Mouse (Mus musculus): ENCODE results near the gene Lmntd1. TPM values are rescaled to one million over a fixed set of nuclear protein-coding genes. Genes with fewer than 3 reads are reported as not detected.

Lmntd1 gene
- polyA plus RNA-seq, 1 experiment from 2014 or later: 0.33 TPM

GRCm38 (mm10) chr6:145371586-145371985, 242.5 kb downstream of the Lmntd1 start:
- WGBS: 95% methylated on average over 4 of the region's 4 CpGs
- Histone ChIP-seq H3K4me1 (replicated peaks; ENCODE audit: control insufficient read depth, insufficient read depth, low read length) (no peaks in the 10 kb centered on the region), H3K27me3 (ENCODE audit: control insufficient read depth, insufficient read depth, low read length) (no peaks in the 10 kb centered on the region), H3K4me2 (ENCODE audit: low read depth, low read length, severe bottlenecking) (no peak overlapping the region), H3K4me3 (ENCODE audit: low read depth, low read length) (no peak overlapping the region), H3K9me3 (ENCODE audit: control insufficient read depth, low read length) (no peaks in the 10 kb centered on the region), H3K36me3 (ENCODE audit: control insufficient read depth, insufficient read depth, low read length) (no peaks in the 10 kb centered on the region), H3K9ac (ENCODE audit: low read length) (no peak overlapping the region), H3K27ac (ENCODE audit: low read depth, low read length) (no peak overlapping the region)
- no peak for ATAC-seq (replicated peaks; ENCODE audit: low FRiP score)
- no peak for DNase-seq (ENCODE audit: low spot score)

GRCm38 (mm10) chr6:145370302-145370701, 243.8 kb downstream of the Lmntd1 start:
- H3K4me1 ChIP-seq (replicated peaks; ENCODE audit: control insufficient read depth, insufficient read depth, low read length): no peaks in the 10 kb centered on the region
- H3K4me3 ChIP-seq (ENCODE audit: low read depth, low read length): no peak overlapping the region
- 78% methylated on average over 3 of the region's 3 CpGs for WGBS
- H3K9ac ChIP-seq (ENCODE audit: low read length): no peak overlapping the region
- H3K36me3 ChIP-seq (ENCODE audit: control insufficient read depth, insufficient read depth, low read length): no peaks in the 10 kb centered on the region
- no peak overlapping the region for H3K27ac ChIP-seq (ENCODE audit: low read depth, low read length)
- H3K4me2 ChIP-seq (ENCODE audit: low read depth, low read length, severe bottlenecking): no peak overlapping the region
- no peak for DNase-seq (ENCODE audit: low spot score)
- H3K9me3 ChIP-seq (ENCODE audit: control insufficient read depth, low read length): no peaks in the 10 kb centered on the region
- no peak for ATAC-seq (replicated peaks; ENCODE audit: low FRiP score)
- H3K27me3 ChIP-seq (ENCODE audit: control insufficient read depth, insufficient read depth, low read length): no peaks in the 10 kb centered on the region

GRCm38 (mm10) chr6:145369290-145369689, 244.8 kb downstream of the Lmntd1 start:
- no peaks in the 10 kb centered on the region for H3K27me3 ChIP-seq (ENCODE audit: control insufficient read depth, insufficient read depth, low read length)
- no peaks in the 10 kb centered on the region for H3K9me3 ChIP-seq (ENCODE audit: control insufficient read depth, low read length)
- H3K27ac ChIP-seq (ENCODE audit: low read depth, low read length): no peak overlapping the region
- no peaks in the 10 kb centered on the region for H3K36me3 ChIP-seq (ENCODE audit: control insufficient read depth, insufficient read depth, low read length)
- 78% methylated on average over 4 of the region's 4 CpGs for WGBS
- no peak overlapping the region for H3K4me2 ChIP-seq (ENCODE audit: low read depth, low read length, severe bottlenecking)
- no peak overlapping the region for H3K4me3 ChIP-seq (ENCODE audit: low read depth, low read length)
- ATAC-seq (replicated peaks; ENCODE audit: low FRiP score) (no peak), DNase-seq (ENCODE audit: low spot score) (no peak)
- no peaks in the 10 kb centered on the region for H3K4me1 ChIP-seq (replicated peaks; ENCODE audit: control insufficient read depth, insufficient read depth, low read length)
- H3K9ac ChIP-seq (ENCODE audit: low read length): no peak overlapping the region

DNA sequence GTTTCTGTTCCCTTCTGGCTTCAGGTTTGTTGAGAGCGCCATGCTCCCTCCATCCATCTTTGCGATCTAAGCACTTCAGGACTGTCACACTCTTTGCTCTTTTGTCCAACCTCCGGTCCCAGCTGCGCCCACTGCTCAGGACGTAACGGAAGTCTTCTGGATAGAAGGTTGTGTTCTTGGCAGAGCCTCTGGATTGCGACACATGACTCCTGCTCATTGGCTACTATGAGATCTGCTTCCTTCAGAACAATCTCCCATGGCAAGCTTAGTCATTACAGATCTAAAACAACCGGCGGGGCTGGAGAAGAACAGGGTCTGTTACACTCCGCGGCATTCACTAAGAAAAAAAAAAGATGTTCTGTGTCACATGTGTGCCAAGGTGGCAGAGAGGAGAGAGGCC, 247.6 kb downstream of the Lmntd1 start:
- no peaks in the 10 kb centered on the region for H3K36me3 ChIP-seq (ENCODE audit: control insufficient read depth, insufficient read depth, low read length)
- DNase-seq (ENCODE audit: low spot score): no peak
- H3K4me2 ChIP-seq (ENCODE audit: low read depth, low read length, severe bottlenecking): no peak overlapping the region
- no peak overlapping the region for H3K9ac ChIP-seq (ENCODE audit: low read length)
- no peaks in the 10 kb centered on the region for H3K4me1 ChIP-seq (replicated peaks; ENCODE audit: control insufficient read depth, insufficient read depth, low read length)
- H3K27me3 ChIP-seq (ENCODE audit: control insufficient read depth, insufficient read depth, low read length): no peaks in the 10 kb centered on the region
- no peak for ATAC-seq (replicated peaks; ENCODE audit: low FRiP score)
- 94% methylated on average over 11 of the region's 11 CpGs for WGBS
- H3K4me3 ChIP-seq (ENCODE audit: low read depth, low read length): no peak overlapping the region
- no peak overlapping the region for H3K27ac ChIP-seq (ENCODE audit: low read depth, low read length)
- no peaks in the 10 kb centered on the region for H3K9me3 ChIP-seq (ENCODE audit: control insufficient read depth, low read length)

DNA sequence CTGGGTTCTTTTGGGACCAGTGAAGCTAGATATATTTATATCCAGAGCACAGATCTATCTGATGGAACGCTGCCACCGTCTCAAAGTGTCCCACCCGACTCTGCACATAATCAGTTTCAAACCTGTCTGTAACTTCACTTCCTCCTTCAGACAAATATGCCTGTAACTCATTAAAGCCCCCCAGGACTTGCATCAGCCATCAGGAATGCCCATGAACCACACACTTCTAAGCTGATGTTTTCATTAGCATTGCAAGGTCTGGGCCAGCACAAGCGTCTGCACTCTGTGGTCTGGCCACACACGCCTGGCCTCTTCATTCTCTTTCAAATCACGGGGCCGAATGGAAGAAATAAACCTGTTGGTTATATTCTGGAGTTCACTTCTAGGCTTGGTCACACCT, 250.4 kb downstream of the Lmntd1 start:
- Histone ChIP-seq H3K4me1 (replicated peaks; ENCODE audit: control insufficient read depth, insufficient read depth, low read length) (no peaks in the 10 kb centered on the region), H3K27ac (ENCODE audit: low read depth, low read length) (no peak overlapping the region), H3K36me3 (ENCODE audit: control insufficient read depth, insufficient read depth, low read length) (no peaks in the 10 kb centered on the region), H3K4me3 (ENCODE audit: low read depth, low read length) (no peak overlapping the region), H3K9me3 (ENCODE audit: control insufficient read depth, low read length) (no peaks in the 10 kb centered on the region), H3K9ac (ENCODE audit: low read length) (no peak overlapping the region), H3K4me2 (ENCODE audit: low read depth, low read length, severe bottlenecking) (no peak overlapping the region), H3K27me3 (ENCODE audit: control insufficient read depth, insufficient read depth, low read length) (no peaks in the 10 kb centered on the region)
- DNase-seq (ENCODE audit: low spot score) (no peak), ATAC-seq (replicated peaks; ENCODE audit: low FRiP score) (no peak)
- WGBS: 74% methylated on average over 7 of the region's 7 CpGs

- ATAC-seq (replicated peaks; ENCODE audit: low FRiP score) (no peak), DNase-seq (ENCODE audit: low spot score) (no peak)
- H3K36me3 ChIP-seq (ENCODE audit: control insufficient read depth, insufficient read depth, low read length): no peaks in the 10 kb centered on the region
- H3K4me3 ChIP-seq (ENCODE audit: low read depth, low read length): no peak overlapping the region
- no peak overlapping the region for H3K4me2 ChIP-seq (ENCODE audit: low read depth, low read length, severe bottlenecking)
- H3K27me3 ChIP-seq (ENCODE audit: control insufficient read depth, insufficient read depth, low read length): no peaks in the 10 kb centered on the region
- no peak overlapping the region for H3K27ac ChIP-seq (ENCODE audit: low read depth, low read length)
- H3K9me3 ChIP-seq (ENCODE audit: control insufficient read depth, low read length): no peaks in the 10 kb centered on the region
- 70% methylated on average over 12 of the region's 12 CpGs for WGBS
- no peak overlapping the region for H3K9ac ChIP-seq (ENCODE audit: low read length)
- H3K4me1 ChIP-seq (replicated peaks; ENCODE audit: control insufficient read depth, insufficient read depth, low read length): no peaks in the 10 kb centered on the region
Measured at GRCm38 (mm10) chr6:145361109-145361694, 252.9 kb downstream of the Lmntd1 start.

DNA sequence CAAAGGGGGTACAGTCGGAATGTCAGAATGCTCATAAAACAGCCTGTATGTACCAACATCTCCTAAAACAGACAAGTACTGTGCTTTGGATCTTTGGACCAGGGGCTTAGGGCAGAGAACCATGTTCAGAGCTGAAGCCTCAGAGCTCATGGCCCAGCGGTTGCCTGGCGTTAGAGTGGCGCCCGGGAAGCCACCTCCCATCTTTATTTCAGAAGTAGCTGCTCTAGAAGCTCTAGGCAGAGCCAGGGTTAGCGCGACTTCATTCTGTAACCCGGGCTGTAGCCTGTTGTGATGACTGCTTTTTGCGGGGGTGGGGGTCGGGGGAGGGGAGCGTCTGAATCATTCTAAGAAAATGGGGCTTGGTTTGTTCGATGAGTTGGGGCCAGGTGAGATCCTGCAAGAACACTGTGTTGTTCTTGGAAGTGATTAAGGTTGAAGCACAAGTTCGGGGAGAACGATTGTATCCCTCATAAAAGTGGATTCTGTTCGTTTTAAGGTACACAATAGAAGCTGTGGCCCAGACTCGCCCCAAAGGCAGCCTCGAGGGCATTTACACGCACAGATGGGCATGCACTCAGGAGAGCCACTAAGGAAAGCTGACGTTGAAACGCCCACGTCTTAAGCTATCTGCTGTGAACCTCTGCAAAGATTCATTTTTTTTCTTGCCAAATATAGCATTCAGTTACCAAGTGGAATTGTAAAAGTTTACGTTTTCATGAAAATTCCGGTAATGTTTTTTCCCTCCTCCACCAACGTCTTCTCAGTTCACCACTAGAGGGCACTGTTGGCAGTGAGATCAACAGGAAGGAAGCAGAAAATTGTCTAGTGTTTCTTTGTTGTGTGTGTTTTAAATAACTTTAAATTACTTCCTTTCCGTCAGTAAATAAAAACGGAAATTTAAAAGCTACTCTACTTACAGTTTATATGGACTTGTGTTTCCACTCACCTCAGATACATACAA, 254.4 kb downstream of the Lmntd1 start:
- H3K27ac ChIP-seq (ENCODE audit: low read depth, low read length): no peak overlapping the region

DNA sequence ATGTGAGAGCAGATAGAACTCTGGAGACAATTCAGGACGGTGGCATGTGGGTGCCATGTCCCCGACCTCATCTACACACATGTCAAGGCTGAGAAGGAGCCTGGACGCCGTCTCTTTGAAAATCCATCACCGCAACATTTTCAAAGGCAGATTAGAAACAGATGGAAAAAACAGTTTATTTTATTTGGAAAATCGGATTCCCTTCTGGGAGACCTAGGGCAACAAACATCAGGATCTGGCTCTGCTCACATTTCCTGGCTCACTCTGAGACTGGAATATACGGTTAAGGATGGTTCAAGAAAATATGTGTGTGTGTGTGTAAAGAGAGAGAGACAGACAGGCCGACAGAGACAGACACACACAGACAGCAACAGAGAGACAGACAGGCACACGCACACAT, 256.1 kb downstream of the Lmntd1 start:
- Histone ChIP-seq H3K27me3 (ENCODE audit: control insufficient read depth, insufficient read depth, low read length) (no peaks in the 10 kb centered on the region), H3K9ac (ENCODE audit: low read length) (no peak overlapping the region), H3K4me2 (ENCODE audit: low read depth, low read length, severe bottlenecking) (no peak overlapping the region), H3K36me3 (ENCODE audit: control insufficient read depth, insufficient read depth, low read length) (no peaks in the 10 kb centered on the region), H3K9me3 (ENCODE audit: control insufficient read depth, low read length) (no peaks in the 10 kb centered on the region; the same call in 1 of the 2 replicates), H3K27ac (ENCODE audit: low read depth, low read length) (no peak overlapping the region), H3K4me3 (ENCODE audit: low read depth, low read length) (no peak overlapping the region), H3K4me1 (replicated peaks; ENCODE audit: control insufficient read depth, insufficient read depth, low read length) (no peaks in the 10 kb centered on the region)
- no peak for ATAC-seq (replicated peaks; ENCODE audit: low FRiP score)
- 82% methylated on average over 9 of the region's 9 CpGs for WGBS
- no peak for DNase-seq (ENCODE audit: low spot score)

More for the DNA sequence above, 254.4 kb downstream of the Lmntd1 start:
- DNase-seq (ENCODE audit: low spot score) (peak; percentile 69), ATAC-seq (replicated peaks; ENCODE audit: low FRiP score) (no peak)
- Histone ChIP-seq H3K4me3 (ENCODE audit: low read depth, low read length) (no peak overlapping the region), H3K36me3 (ENCODE audit: control insufficient read depth, insufficient read depth, low read length) (no peaks in the 10 kb centered on the region), H3K4me1 (replicated peaks; ENCODE audit: control insufficient read depth, insufficient read depth, low read length) (no peaks in the 10 kb centered on the region), H3K9ac (ENCODE audit: low read length) (no peak overlapping the region; the same call in 1 of the 2 replicates), H3K4me2 (ENCODE audit: low read depth, low read length, severe bottlenecking) (peak overlapping the region; percentile 5; the same call in 1 of the 2 replicates), H3K27me3 (ENCODE audit: control insufficient read depth, insufficient read depth, low read length) (no peaks in the 10 kb centered on the region), H3K9me3 (ENCODE audit: control insufficient read depth, low read length) (no peaks in the 10 kb centered on the region; the same call in 1 of the 2 replicates)
- WGBS: 45% methylated on average over 26 of the region's 26 CpGs
